ENCODE assay signal across 8 mouse cellular contexts in the genomic region with DNA sequence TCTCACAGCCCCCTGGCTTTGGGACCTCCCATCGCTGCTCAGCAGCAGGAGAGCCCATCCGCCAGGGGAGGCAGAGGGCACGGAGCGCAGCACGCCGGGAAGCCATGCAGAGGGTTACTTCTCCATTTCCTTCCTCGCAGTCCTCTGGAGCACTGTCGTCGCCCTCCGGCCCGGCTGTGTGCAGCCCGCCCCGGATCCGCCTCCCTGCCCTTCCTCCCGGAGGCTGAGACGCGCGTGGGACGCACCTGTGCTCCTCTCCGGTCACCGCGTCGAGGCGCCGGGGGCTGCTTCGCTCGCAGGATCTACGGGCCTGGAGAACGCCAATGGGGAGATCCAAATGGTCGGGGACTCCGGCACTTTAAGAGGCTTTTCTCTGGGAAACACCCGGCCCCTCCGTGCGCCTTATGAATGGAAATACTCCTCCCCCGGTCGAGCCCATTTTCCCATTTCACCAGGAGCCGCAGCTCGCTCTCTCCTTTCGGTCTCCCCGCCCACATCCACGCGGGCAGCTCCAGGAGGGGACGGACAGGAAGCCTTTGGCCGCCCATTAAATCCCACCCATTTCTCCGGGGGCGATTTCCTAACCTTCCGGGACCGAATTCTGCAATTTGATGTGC. TPM values are rescaled to one million over a fixed set of nuclear protein-coding genes. Genes with fewer than 3 reads are reported as not detected.
DNase-seq lines count a peak whose midpoint lies in the region; ATAC-seq and TF ChIP-seq lines count a peak whose summit lies in the region.

Gene Unc79 (plus strand): TSS at position 82 of the 617 bp plus-strand sequence.

- no peaks in the 10 kb centered on the region for H3K4me1 ChIP-seq in ES-E14 (ENCODE audit: control insufficient read depth in 2 of 2, insufficient read depth in 2 of 2, low read length in 2 of 2, poor library complexity in 1 of 2)
- peaks cover 5% of the 10 kb centered on the region; the same call in 1 of the 2 replicates for H3K4me1 ChIP-seq in embryonic facial prominence, embryonic 14.5 days (ENCODE audit: control insufficient read depth, insufficient read depth, low read length)
- peaks cover 13% of the 10 kb centered on the region for H3K4me1 ChIP-seq in hindbrain, embryonic 10.5 days (replicated peaks)
- 0 out of 2 replicates have a peak, but pooled peaks cover 2% of the 10 kb centered on the region for H3K4me1 ChIP-seq in lung, adult 2 months (ENCODE audit: control insufficient read depth, insufficient read depth, low read length)

- TF ChIP-seq POLR2A in lung, adult 2 months (IDR thresholded peaks at IDR 0.05; ENCODE audit: borderline replicate concordance, extremely low read depth, low read depth, low read length): no peak

- no peaks in the 10 kb centered on the region for H3K36me3 ChIP-seq in ES-E14 (ENCODE audit: control insufficient read depth, insufficient read depth, low read length, poor library complexity, severe bottlenecking)
- H3K36me3 ChIP-seq in embryonic facial prominence, embryonic 14.5 days (ENCODE audit: control insufficient read depth, insufficient read depth, low read length): no peaks in the 10 kb centered on the region
- no peaks in the 10 kb centered on the region for H3K36me3 ChIP-seq in hindbrain, embryonic 10.5 days

- ATAC-seq in embryonic facial prominence, embryonic 14.5 days (ENCODE audit: low read depth): peak; percentile 81
- ATAC-seq in erythroid progenitor cell, adult 5-6 weeks (replicated peaks; ENCODE audit: low FRiP score, poor library complexity, severe bottlenecking): no peak

- no peak for DNase-seq in ES-E14 (ENCODE audit: low read depth, low spot score)
- DNase-seq in adrenal gland, postnatal 4 days (ENCODE audit: low spot score in 2 of 2): peak; percentile 29 to 55
- peak; percentile 76 for DNase-seq in embryonic facial prominence, embryonic 14.5 days (ENCODE audit: low spot score)
- peak; percentile 70 for DNase-seq in hindbrain, embryonic 10.5 days (ENCODE audit: low spot score)
- peak; percentile 86 for DNase-seq in layer of hippocampus, adult 9-11 months
- peak; percentile 3 for DNase-seq in lung, adult 2 months
- DNase-seq in ovary, postnatal 14 days (ENCODE audit: low spot score): peak; percentile 7

- no peaks in the 10 kb centered on the region for H3K9me3 ChIP-seq in ES-E14 (ENCODE audit: control insufficient read depth, insufficient read depth, low read depth, low read length)
- no peaks in the 10 kb centered on the region for H3K9me3 ChIP-seq in embryonic facial prominence, embryonic 14.5 days (ENCODE audit: control insufficient read depth, low read length)
- H3K9me3 ChIP-seq in hindbrain, embryonic 10.5 days: no peaks in the 10 kb centered on the region

- peaks cover 21% of the 10 kb centered on the region for H3K27me3 ChIP-seq in embryonic facial prominence, embryonic 14.5 days (replicated peaks; ENCODE audit: control insufficient read depth, insufficient read depth, low read length)
- H3K27me3 ChIP-seq in hindbrain, embryonic 10.5 days (ENCODE audit: insufficient read depth, poor library complexity, severe bottlenecking): peaks cover 23% of the 10 kb centered on the region

- peak within 1 kb of the TSS; percentile 82 for H3K4me2 ChIP-seq in embryonic facial prominence, embryonic 14.5 days (ENCODE audit: low read depth, low read length)

- H3K4me3 ChIP-seq in ES-E14 (ENCODE audit: insufficient read depth in 1 of 2, low read depth in 1 of 2, low read length in 2 of 2, poor library complexity in 1 of 2, severe bottlenecking in 1 of 2): peak within 1 kb of the TSS; percentile 72 to 84
- H3K4me3 ChIP-seq in embryonic facial prominence, embryonic 14.5 days (ENCODE audit: low read depth, low read length): peak within 1 kb of the TSS; percentile 52
- peak within 1 kb of the TSS; percentile 69 for H3K4me3 ChIP-seq in hindbrain, embryonic 10.5 days
- H3K4me3 ChIP-seq in lung, adult 2 months (replicated peaks; ENCODE audit: extremely low read depth, low read depth, low read length): peak within 1 kb of the TSS; percentile 24

- in situ Hi-C loops in ES-E14 (cut with MboI; ENCODE audit: low sequenced_read_pairs in 2 of 2, unreplicated experiment in 2 of 2): no loop called here

- peak within 1 kb of the TSS; percentile 42 for H3K9ac ChIP-seq in ES-E14 (ENCODE audit: insufficient read depth, low read depth, low read length, poor library complexity, severe bottlenecking)
- H3K9ac ChIP-seq in embryonic facial prominence, embryonic 14.5 days (ENCODE audit: low read depth, low read length): peak within 1 kb of the TSS; percentile 30

- under 1% methylated on average over 37 of the region's 48 CpGs for WGBS in embryonic facial prominence, embryonic 14.5 days
- WGBS in hindbrain, embryonic 10.5 days: under 1% methylated on average over 48 of the region's 48 CpGs
- 1% methylated on average over 48 of the region's 48 CpGs for WGBS in lung, adult 2 months

- TF ChIP-seq CTCF in lung, adult 2 months (IDR thresholded peaks at IDR 0.05; ENCODE audit: insufficient read depth, low read length): no peak

- no peak within 1 kb of the TSS for H3K27ac ChIP-seq in ES-E14 (ENCODE audit: insufficient read depth, low read depth, low read length, poor library complexity, severe bottlenecking)
- H3K27ac ChIP-seq in embryonic facial prominence, embryonic 14.5 days (replicated peaks; ENCODE audit: low read depth, low read length): no peak within 1 kb of the TSS
- H3K27ac ChIP-seq in hindbrain, embryonic 10.5 days: peak within 1 kb of the TSS; percentile 88

TF ChIP-seq in ES-E14, 5 proteins besides CTCF, POLR2A, EP300 and RAD21:
- TF ChIP-seq ZC3H11A (IDR thresholded peaks at IDR 0.05; ENCODE audit: borderline replicate concordance, low read depth, low read length) (no peak), ZNF384 (IDR thresholded peaks at IDR 0.05; ENCODE audit: low read depth, low read length) (no peak), HCFC1 (IDR thresholded peaks at IDR 0.05; ENCODE audit: borderline replicate concordance, insufficient read depth, low read length) (no peak)

RNA-seq across cellular contexts. Expression of gene Unc79, which starts in this region (rescaled TPM):
- 0.36 and 0.58 TPM in 2 replicates for total RNA-seq in ES-E14 (2012; rRNA removed)
- 1 to 10 TPM; 8.2 to 8.7 TPM for total RNA-seq in adrenal gland, postnatal 4 days (2021)
- polyA plus RNA-seq in embryonic facial prominence, embryonic 14.5 days (2014; fragmentation: Nextera tagmentation; extraction: Ambion mirVana): 0.54 and 0.62 TPM in 2 replicates
- 1.0 and 1.6 TPM in 2 replicates for polyA plus RNA-seq in hindbrain, embryonic 10.5 days (2016; fragmentation: Nextera tagmentation; extraction: Ambion mirVana)
- polyA plus RNA-seq in lung, adult 2 months (2012; rRNA removed): 1.8 and 2.2 TPM in 2 replicates
- total RNA-seq in erythroid progenitor cell, adult 5-6 weeks (2015; ENCODE audit: low replicate concordance): not detected in 2 replicates
- 0.51 TPM in 1 of 2 replicates, not detected in the other for total RNA-seq in erythroid progenitor cell, adult 5-6 weeks (2017; ENCODE audit: low replicate concordance)

Comparison
In these comparisons a context has a peak if more than half of its experiments do, and no peak if none do; other contexts are left out.
1. Peak in DNase-seq, ATAC-seq, H3K4me3 ChIP-seq, H3K9ac ChIP-seq and H3K4me2 ChIP-seq in embryonic facial prominence, embryonic 14.5 days; RNA of the gene not detected or under 1 TPM.
2. H3K4me3 ChIP-seq: peak in every context shown above with its lines; median percentile 78 in ES-E14; 69 in hindbrain, embryonic 10.5 days; 52 in embryonic facial prominence, embryonic 14.5 days; 24 in lung, adult 2 months.